Mouse (Mus musculus) intestine, embryonic 16.5 days (tissue): ENCODE measurements around the gene Lsm4. TPM values are rescaled to one million over a fixed set of nuclear protein-coding genes. Genes with fewer than 3 reads are reported as not detected.

ENCODE experiments used
- ATAC-seq: fragments of 200-750 bp; cut with Nextera tagmentation; 2 replicates; pipeline ENCODE4 v1.8.0; 2017; ENCODE audit warnings: moderate TSS enrichment, moderate library complexity
- H3K27ac ChIP-seq: fragments of 300-500 bp; sonication (generic); 2 replicates; pipeline ENCODE4 v1.5.1; 2014; ENCODE audit warnings: mild to moderate bottlenecking, low read length
- H3K27me3 ChIP-seq: fragments of 300-500 bp; sonication (generic); replicated peaks from 2 replicates; pipeline ENCODE4 v1.6.1; 2014; ENCODE audit warnings: low read length, control low read depth, mixed read lengths; ENCODE audit not compliant: control insufficient read depth, insufficient read depth
- H3K36me3 ChIP-seq: fragments of 300-500 bp; sonication (generic); 2 replicates; pipeline ENCODE4 v1.6.1; 2014; ENCODE audit warnings: low read length, control low read depth; ENCODE audit not compliant: control insufficient read depth, insufficient read depth
- H3K4me1 ChIP-seq: fragments of 300-500 bp; sonication (generic); 2 replicates; pipeline ENCODE4 v1.6.1; 2014; ENCODE audit warnings: low read length, control low read depth, mixed read lengths; ENCODE audit not compliant: control insufficient read depth, insufficient read depth
- H3K4me2 ChIP-seq: fragments of 300-500 bp; sonication (generic); 2 replicates; pipeline ENCODE4 v1.6.1; 2014; ENCODE audit warnings: low read depth, low read length, control low read depth
- H3K4me3 ChIP-seq: fragments of 300-500 bp; sonication (generic); 2 replicates; pipeline ENCODE4 v1.5.1; 2014; ENCODE audit warnings: mild to moderate bottlenecking, low read length
- H3K9ac ChIP-seq: fragments of 300-500 bp; sonication (generic); 2 replicates; pipeline ENCODE4 v1.6.1; 2014; ENCODE audit warnings: low read depth, low read length
- H3K9me3 ChIP-seq: fragments of 300-500 bp; sonication (generic); 2 replicates; pipeline ENCODE4 v1.6.1; 2016; ENCODE audit warnings: low read length, control low read depth; ENCODE audit not compliant: control insufficient read depth
- WGBS: fragments of 180-500 bp; shearing (Covaris S2); extraction: QIAGEN DNeasy Blood & Tissue Kit; methylation state at CpG from one replicate; pipeline ENCODE4 v1.1.7; 2014; 5-methylcytosine and 5-hydroxymethylcytosine counted together
- polyA plus RNA-seq: library from polyadenylated mRNA; unstranded; fragments of >200 nt; fragmentation: Nextera tagmentation; extraction: Ambion mirVana; gene quantifications from 2 replicates; pipeline ENCODE4 v1.2.1, GENCODE M21; 2015

Lsm4 gene
- polyA plus RNA-seq, 1 experiment from 2014 or later = 228 TPM

DNA sequence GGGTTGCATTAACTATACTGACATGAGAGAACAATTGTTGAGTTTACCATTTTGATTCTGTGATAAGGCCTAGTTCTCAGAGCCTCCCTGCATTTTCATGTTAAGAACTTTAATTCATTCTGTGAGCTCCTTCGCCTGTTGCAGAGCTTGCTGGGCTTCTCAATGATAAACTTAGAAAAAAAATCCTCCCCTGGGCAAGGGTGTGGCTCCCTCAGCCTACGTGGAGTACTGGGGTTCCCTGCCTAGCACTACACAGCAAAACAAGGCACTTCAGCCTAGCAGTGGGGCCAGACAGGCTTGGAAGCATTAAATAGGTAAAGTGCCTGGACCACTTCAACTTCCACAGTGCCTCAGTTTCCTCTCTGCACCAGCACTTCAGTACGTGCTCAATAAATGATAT is 8.4 kb downstream of the Lsm4 start:
- no peak for ATAC-seq
- peak overlapping the region; percentile 52 for H3K27ac ChIP-seq

DNA sequence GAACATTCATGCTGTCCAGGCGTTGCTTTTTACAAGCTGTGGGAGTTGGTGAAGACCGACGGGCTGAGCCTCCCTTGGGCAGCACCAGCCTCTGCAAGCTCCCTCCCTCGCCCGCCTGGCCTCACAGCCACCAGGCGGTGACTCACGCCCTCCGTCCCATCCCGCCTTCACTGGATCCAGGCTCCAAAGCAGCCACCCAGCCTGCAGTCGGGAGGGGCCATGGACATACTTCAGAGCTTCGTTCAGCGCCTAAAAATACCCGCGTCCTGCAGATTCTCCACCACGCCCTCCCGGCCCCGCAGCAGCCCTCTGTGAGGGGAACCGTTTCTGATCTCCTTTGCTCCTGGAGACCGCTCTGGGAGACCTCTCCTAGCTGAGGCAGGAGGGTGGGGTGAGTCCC is 9.1 kb downstream of the Lsm4 start:
- ATAC-seq = peak; percentile 68
- peaks cover 4% of the 10 kb centered on the region; the same call in 1 of the 2 replicates for H3K36me3 ChIP-seq
- peak overlapping the region; percentile 48 for H3K4me2 ChIP-seq
- H3K4me3 ChIP-seq = peak overlapping the region; percentile 18; the same call in 1 of the 2 replicates
- no peaks in the 10 kb centered on the region for H3K27me3 ChIP-seq
- H3K9ac ChIP-seq = peak overlapping the region; percentile 63
- 4% methylated on average over 19 of the region's 19 CpGs for WGBS
- peaks cover 28% of the 10 kb centered on the region for H3K4me1 ChIP-seq
- no peaks in the 10 kb centered on the region for H3K9me3 ChIP-seq
- peak overlapping the region; percentile 52 for H3K27ac ChIP-seq

More for the DNA sequence above, 8.4 kb downstream of the Lsm4 start:
- Histone ChIP-seq H3K27me3 (no peaks in the 10 kb centered on the region), H3K4me3 (no peak overlapping the region), H3K4me2 (no peak overlapping the region), H3K9ac (no peak overlapping the region), H3K4me1 (peaks cover 28% of the 10 kb centered on the region), H3K36me3 (peaks cover 5% of the 10 kb centered on the region; the same call in 1 of the 2 replicates), H3K9me3 (no peaks in the 10 kb centered on the region)
- 59% methylated on average over 3 of the region's 3 CpGs for WGBS

GRCm38 (mm10) chr8:70682692-70683091 is 9.6 kb downstream of the Lsm4 start:
- Histone ChIP-seq H3K4me2 (peak overlapping the region; percentile 48), H3K4me1 (peaks cover 32% of the 10 kb centered on the region), H3K4me3 (no peak overlapping the region), H3K27me3 (no peaks in the 10 kb centered on the region), H3K9ac (peak overlapping the region; percentile 63), H3K36me3 (peaks cover 3% of the 10 kb centered on the region; the same call in 1 of the 2 replicates), H3K9me3 (no peaks in the 10 kb centered on the region), H3K27ac (peak overlapping the region; percentile 52)
- ATAC-seq = no peak
- WGBS = 73% methylated on average over 3 of the region's 3 CpGs

DNA sequence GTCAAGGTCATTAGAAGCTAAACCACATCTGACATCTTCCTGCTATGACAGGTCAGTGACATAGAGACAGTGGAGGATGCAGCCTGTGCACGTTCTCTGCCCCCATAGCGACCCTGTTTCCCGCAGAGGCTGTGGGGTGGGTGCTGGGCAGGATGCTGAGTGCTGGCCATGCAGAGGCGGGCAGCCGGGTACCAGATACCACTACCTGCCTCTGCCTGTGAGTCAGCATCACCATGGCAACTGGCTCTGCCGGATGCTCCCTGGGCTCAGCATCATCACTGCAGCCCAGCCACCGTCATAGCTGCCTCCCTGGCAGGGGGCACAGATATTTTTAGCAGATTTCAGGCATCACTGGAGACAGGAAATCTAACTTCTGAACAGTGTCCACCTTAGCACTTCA is 11.2 kb downstream of the Lsm4 start:
- Histone ChIP-seq H3K9me3 (no peaks in the 10 kb centered on the region), H3K4me2 (no peak overlapping the region), H3K27me3 (no peaks in the 10 kb centered on the region), H3K4me3 (no peak overlapping the region), H3K27ac (no peak overlapping the region), H3K9ac (no peak overlapping the region), H3K36me3 (no peaks in the 10 kb centered on the region), H3K4me1 (peaks cover 27% of the 10 kb centered on the region)
- WGBS = 51% methylated on average over 7 of the region's 7 CpGs
- no peak for ATAC-seq

GRCm38 (mm10) chr8:70687576-70687975 is 14.5 kb downstream of the Lsm4 start:
- H3K4me1 ChIP-seq = peaks cover 17% of the 10 kb centered on the region
- H3K27me3 ChIP-seq = no peaks in the 10 kb centered on the region
- no peak overlapping the region for H3K4me2 ChIP-seq
- 74% methylated on average over 8 of the region's 8 CpGs for WGBS
- H3K27ac ChIP-seq = no peak overlapping the region
- H3K9ac ChIP-seq = no peak overlapping the region
- no peaks in the 10 kb centered on the region for H3K36me3 ChIP-seq
- H3K4me3 ChIP-seq = no peak overlapping the region
- H3K9me3 ChIP-seq = no peaks in the 10 kb centered on the region
- ATAC-seq = no peak

DNA sequence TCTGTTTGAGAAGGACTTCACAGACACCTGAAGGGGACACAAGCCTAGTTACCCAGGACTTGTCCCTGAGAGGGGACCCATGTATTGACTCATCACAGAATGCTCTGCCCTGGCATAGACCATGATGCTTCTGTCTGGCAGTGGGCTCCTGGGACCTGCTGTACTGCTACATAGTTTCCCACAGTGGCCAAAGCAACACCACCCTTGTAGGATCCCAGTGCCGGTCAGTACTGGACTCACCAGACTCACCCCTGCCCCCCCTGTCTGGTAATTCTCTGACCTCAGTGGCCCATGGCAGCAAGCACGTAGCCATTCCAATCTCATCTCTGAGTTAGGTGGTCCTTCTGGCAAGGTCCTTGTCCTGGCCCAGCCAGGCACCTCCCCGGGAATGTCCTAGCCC is 15.1 kb downstream of the Lsm4 start:
- WGBS = 86% methylated on average over 3 of the region's 3 CpGs

GRCm38 (mm10) chr8:70689892-70690390 is 16.9 kb downstream of the Lsm4 start:
- peaks cover 24% of the 10 kb centered on the region for H3K4me1 ChIP-seq
- no peak overlapping the region for H3K4me3 ChIP-seq
- no peak for ATAC-seq
- WGBS = 63% methylated on average over 5 of the region's 5 CpGs
- H3K4me2 ChIP-seq = no peak overlapping the region
- H3K27me3 ChIP-seq = no peaks in the 10 kb centered on the region
- H3K9ac ChIP-seq = no peak overlapping the region
- no peak overlapping the region for H3K27ac ChIP-seq
- H3K9me3 ChIP-seq = no peaks in the 10 kb centered on the region
- H3K36me3 ChIP-seq = no peaks in the 10 kb centered on the region

More for the DNA sequence above, 15.1 kb downstream of the Lsm4 start:
- Histone ChIP-seq H3K9me3 (no peaks in the 10 kb centered on the region), H3K4me2 (no peak overlapping the region), H3K27me3 (no peaks in the 10 kb centered on the region), H3K9ac (no peak overlapping the region), H3K4me1 (peaks cover 15% of the 10 kb centered on the region), H3K4me3 (no peak overlapping the region), H3K36me3 (no peaks in the 10 kb centered on the region), H3K27ac (no peak overlapping the region)
- no peak for ATAC-seq

DNA sequence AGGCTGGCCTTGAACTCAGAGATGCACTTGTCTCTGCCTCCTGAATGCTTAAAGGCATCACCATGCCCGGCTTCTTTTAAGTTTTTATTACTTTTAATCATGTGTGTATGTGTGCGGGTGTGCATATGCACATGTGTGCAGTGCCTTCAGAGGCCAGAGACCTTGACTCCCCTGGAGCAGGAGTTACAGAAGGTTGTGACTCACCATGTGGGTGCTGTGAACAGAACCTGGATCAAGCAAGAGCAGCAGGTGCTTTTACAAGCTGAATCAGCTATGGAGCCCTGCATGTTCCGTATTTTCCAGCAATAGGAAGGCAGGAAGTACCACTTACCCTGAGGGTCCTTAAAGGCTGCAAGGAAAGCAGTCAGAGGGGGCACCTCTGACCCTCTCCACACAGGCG is 18.2 kb downstream of the Lsm4 start:
- Histone ChIP-seq H3K4me2 (peak overlapping the region; percentile 62), H3K4me3 (peak overlapping the region; percentile 35), H3K4me1 (peaks cover 34% of the 10 kb centered on the region), H3K9me3 (no peaks in the 10 kb centered on the region), H3K9ac (peak overlapping the region; percentile 73), H3K36me3 (no peaks in the 10 kb centered on the region), H3K27me3 (no peaks in the 10 kb centered on the region), H3K27ac (peak overlapping the region; percentile 57)
- no peak for ATAC-seq
- 63% methylated on average over 4 of the region's 4 CpGs for WGBS

DNA sequence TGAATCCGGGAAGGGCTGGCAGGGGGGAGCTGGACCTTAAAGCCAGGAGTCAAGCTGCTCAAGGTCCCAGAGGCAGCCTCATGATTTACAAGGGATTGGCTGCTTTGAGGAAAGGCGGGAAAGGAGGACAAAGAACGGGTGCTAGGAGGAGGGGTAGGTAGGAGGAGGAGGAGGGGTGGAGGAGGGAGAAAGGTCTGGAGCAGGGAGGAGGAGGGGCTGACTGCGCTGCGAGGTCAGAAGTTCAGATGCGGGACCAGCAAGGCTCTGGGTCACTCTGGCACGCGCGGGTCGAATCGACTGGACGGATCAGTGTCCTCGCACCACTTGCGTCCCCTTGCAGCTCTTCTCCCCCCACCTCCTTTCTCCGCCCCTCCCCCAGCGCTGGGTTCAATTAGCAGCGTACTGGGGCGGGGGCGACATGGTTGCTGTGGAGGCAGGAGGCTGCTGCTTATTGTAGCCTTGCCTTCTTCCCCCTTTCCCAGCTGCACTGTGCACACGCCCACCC is 18.7 kb downstream of the Lsm4 start:
- H3K27ac ChIP-seq = peak overlapping the region; percentile 57; the same call in 1 of the 2 replicates

GRCm38 (mm10) chr8:70693636-70694035 is 20.6 kb downstream of the Lsm4 start:
- Histone ChIP-seq H3K9ac (peak overlapping the region; percentile 35; the same call in 1 of the 2 replicates), H3K36me3 (no peaks in the 10 kb centered on the region), H3K4me1 (peaks cover 50% of the 10 kb centered on the region), H3K4me2 (no peak overlapping the region), H3K9me3 (no peaks in the 10 kb centered on the region), H3K4me3 (no peak overlapping the region), H3K27me3 (no peaks in the 10 kb centered on the region), H3K27ac (peak overlapping the region; percentile 41)
- no peak for ATAC-seq
- WGBS = 66% methylated on average over 5 of the region's 5 CpGs

More for the DNA sequence above, 18.7 kb downstream of the Lsm4 start:
- WGBS = 2% methylated on average over 18 of the region's 20 CpGs
- Histone ChIP-seq H3K4me2 (peak overlapping the region; percentile 62), H3K4me1 (peaks cover 39% of the 10 kb centered on the region), H3K27me3 (no peaks in the 10 kb centered on the region), H3K9me3 (no peaks in the 10 kb centered on the region), H3K4me3 (peak overlapping the region; percentile 35), H3K36me3 (no peaks in the 10 kb centered on the region), H3K9ac (peak overlapping the region; percentile 73)
- peak; percentile 39; the same call in 1 of the 2 replicates for ATAC-seq
